Mouse (Mus musculus): Measurements from ENCODE around the gene Scrn2. TPM values are rescaled to one million over a fixed set of nuclear protein-coding genes. Genes with fewer than 3 reads are reported as not detected.

The Scrn2 gene
- polyA plus RNA-seq, 1 experiment from 2014 or later, result 13.7 TPM

GRCm38 (mm10) chr11:97021121-97021765 is 8.5 kb upstream of the Scrn2 start:
- Histone ChIP-seq H3K9ac (no peak overlapping the region), H3K36me3 (no peaks in the 10 kb centered on the region), H3K4me1 (replicated peaks) (peaks cover 39% of the 10 kb centered on the region), H3K9me3 (no peaks in the 10 kb centered on the region), H3K4me3 (peak overlapping the region; percentile 50), H3K4me2 (peak overlapping the region; percentile 73), H3K27ac (replicated peaks) (no peak overlapping the region), H3K27me3 (peaks cover 89% of the 10 kb centered on the region)
- WGBS, result 2% methylated on average over 27 of the region's 27 CpGs
- 0 out of 2 replicates have a peak, but pooled peaks have one; percentile 33 for ATAC-seq (ENCODE audit: low read depth)

- Histone ChIP-seq H3K9ac (peak overlapping the region; percentile 70), H3K4me1 (replicated peaks) (peaks cover 39% of the 10 kb centered on the region), H3K9me3 (no peaks in the 10 kb centered on the region), H3K36me3 (no peaks in the 10 kb centered on the region), H3K4me2 (peak overlapping the region; percentile 73), H3K4me3 (peak overlapping the region; percentile 50), H3K27ac (replicated peaks) (no peak overlapping the region), H3K27me3 (peaks cover 81% of the 10 kb centered on the region)
- ATAC-seq (ENCODE audit: low read depth), result 0 out of 2 replicates have a peak, but pooled peaks have one; percentile 41
- 1% methylated on average over 50 of the region's 50 CpGs for WGBS
These were observed 7.8 kb upstream of the Scrn2 start for GRCm38 (mm10) chr11:97021873-97022484.

DNA sequence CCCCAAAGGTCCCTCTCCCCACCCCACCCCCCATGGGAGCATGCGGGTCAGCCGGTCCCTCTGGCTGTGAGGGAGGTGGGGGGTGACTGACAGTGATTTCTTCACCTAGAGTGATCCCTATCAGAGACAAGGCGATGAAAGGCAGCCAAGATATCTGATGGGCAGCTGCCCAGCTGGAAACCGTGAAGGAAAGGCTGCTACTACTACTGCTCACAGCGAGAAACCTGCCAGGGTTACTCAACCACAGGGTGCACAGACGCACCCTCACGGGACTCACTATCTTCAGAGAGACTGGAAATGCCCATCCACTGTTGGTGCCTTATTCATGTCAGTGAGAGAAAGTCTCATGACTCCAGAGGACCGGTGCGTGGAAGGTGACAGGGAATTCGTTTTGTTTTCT is 4.8 kb upstream of the Scrn2 start:
- ATAC-seq (ENCODE audit: low read depth), result no peak

GRCm38 (mm10) chr11:97025721-97026344 is 3.9 kb upstream of the Scrn2 start:
- Histone ChIP-seq H3K4me1 (replicated peaks) (peaks cover 30% of the 10 kb centered on the region), H3K4me2 (peak overlapping the region; percentile 50), H3K36me3 (no peaks in the 10 kb centered on the region), H3K27me3 (peaks cover 45% of the 10 kb centered on the region), H3K27ac (replicated peaks) (no peak overlapping the region), H3K9me3 (no peaks in the 10 kb centered on the region), H3K4me3 (peak overlapping the region; percentile 18), H3K9ac (peak overlapping the region; percentile 53)
- 2% methylated on average over 17 of the region's 17 CpGs for WGBS
- 0 out of 2 replicates have a peak, but pooled peaks have one; percentile 14 for ATAC-seq (ENCODE audit: low read depth)

More for the DNA sequence above, 4.8 kb upstream of the Scrn2 start:
- Histone ChIP-seq H3K4me3 (no peak overlapping the region), H3K9ac (no peak overlapping the region), H3K27ac (replicated peaks) (no peak overlapping the region), H3K4me1 (replicated peaks) (peaks cover 21% of the 10 kb centered on the region), H3K27me3 (peaks cover 53% of the 10 kb centered on the region), H3K4me2 (no peak overlapping the region), H3K36me3 (no peaks in the 10 kb centered on the region), H3K9me3 (no peaks in the 10 kb centered on the region)
- 29% methylated on average over 10 of the region's 10 CpGs for WGBS

GRCm38 (mm10) chr11:97030426-97030825 is 688 bp downstream of the Scrn2 start:
- peak overlapping the region; percentile 79 for H3K4me2 ChIP-seq
- 27% methylated on average over 15 of the region's 15 CpGs for WGBS
- H3K27ac ChIP-seq (replicated peaks), result peak overlapping the region; percentile 72; the same call in 1 of the 2 replicates
- peaks cover 15% of the 10 kb centered on the region for H3K4me1 ChIP-seq (replicated peaks)
- no peak for ATAC-seq (ENCODE audit: low read depth)
- no peaks in the 10 kb centered on the region for H3K27me3 ChIP-seq
- peak overlapping the region; percentile 57 for H3K4me3 ChIP-seq
- no peaks in the 10 kb centered on the region for H3K9me3 ChIP-seq
- H3K9ac ChIP-seq, result peak overlapping the region; percentile 76
- no peaks in the 10 kb centered on the region for H3K36me3 ChIP-seq

- Histone ChIP-seq H3K27ac (replicated peaks) (no peak overlapping the region), H3K4me1 (replicated peaks) (peaks cover 10% of the 10 kb centered on the region), H3K27me3 (no peaks in the 10 kb centered on the region), H3K4me3 (no peak overlapping the region), H3K9ac (no peak overlapping the region), H3K9me3 (no peaks in the 10 kb centered on the region), H3K4me2 (no peak overlapping the region), H3K36me3 (no peaks in the 10 kb centered on the region)
- no peak for ATAC-seq (ENCODE audit: low read depth)
- WGBS, result 88% methylated on average over 12 of the region's 12 CpGs
These were observed 2.2 kb downstream of the Scrn2 start for GRCm38 (mm10) chr11:97031977-97032376.

- H3K9ac ChIP-seq, result no peak overlapping the region
- ATAC-seq (ENCODE audit: low read depth), result no peak
- peaks cover 10% of the 10 kb centered on the region for H3K4me1 ChIP-seq (replicated peaks)
- no peaks in the 10 kb centered on the region for H3K36me3 ChIP-seq
- H3K27me3 ChIP-seq, result no peaks in the 10 kb centered on the region
- H3K27ac ChIP-seq (replicated peaks), result no peak overlapping the region
- H3K9me3 ChIP-seq, result no peaks in the 10 kb centered on the region
- no peak overlapping the region for H3K4me3 ChIP-seq
- WGBS, result 91% methylated on average over 4 of the region's 4 CpGs
- no peak overlapping the region for H3K4me2 ChIP-seq
These were observed 2.8 kb downstream of the Scrn2 start for GRCm38 (mm10) chr11:97032499-97032898.

GRCm38 (mm10) chr11:97033781-97034180 is 4.0 kb downstream of the Scrn2 start:
- H3K4me2 ChIP-seq, result no peak overlapping the region
- H3K36me3 ChIP-seq, result no peaks in the 10 kb centered on the region
- WGBS, result 98% methylated on average over 4 of the region's 4 CpGs
- ATAC-seq (ENCODE audit: low read depth), result no peak
- no peak overlapping the region for H3K4me3 ChIP-seq
- no peak overlapping the region for H3K27ac ChIP-seq (replicated peaks)
- H3K9ac ChIP-seq, result 0 out of 2 replicates have a peak overlapping the region, but pooled peaks have one; percentile 8
- no peaks in the 10 kb centered on the region for H3K9me3 ChIP-seq
- H3K27me3 ChIP-seq, result no peaks in the 10 kb centered on the region
- peaks cover 10% of the 10 kb centered on the region for H3K4me1 ChIP-seq (replicated peaks)

- H3K27me3 ChIP-seq, result no peaks in the 10 kb centered on the region
- H3K4me2 ChIP-seq, result no peak overlapping the region
- no peak overlapping the region for H3K9ac ChIP-seq
- no peak overlapping the region for H3K4me3 ChIP-seq
- no peak for ATAC-seq (ENCODE audit: low read depth)
- no peaks in the 10 kb centered on the region for H3K36me3 ChIP-seq
- 83% methylated on average over 5 of the region's 5 CpGs for WGBS
- H3K9me3 ChIP-seq, result no peaks in the 10 kb centered on the region
- H3K4me1 ChIP-seq (replicated peaks), result peaks cover 4% of the 10 kb centered on the region; the same call in 1 of the 2 replicates
- no peak overlapping the region for H3K27ac ChIP-seq (replicated peaks)
These were observed 6.4 kb downstream of the Scrn2 start for GRCm38 (mm10) chr11:97036141-97036540.

GRCm38 (mm10) chr11:97038881-97039280 is 9.1 kb downstream of the Scrn2 start:
- Histone ChIP-seq H3K4me1 (replicated peaks) (peaks cover 19% of the 10 kb centered on the region), H3K4me3 (no peak overlapping the region), H3K9ac (no peak overlapping the region; the same call in 1 of the 2 replicates), H3K27ac (replicated peaks) (no peak overlapping the region), H3K9me3 (no peaks in the 10 kb centered on the region), H3K4me2 (no peak overlapping the region), H3K36me3 (no peaks in the 10 kb centered on the region), H3K27me3 (no peaks in the 10 kb centered on the region)
- 73% methylated on average over 7 of the region's 7 CpGs for WGBS
- no peak for ATAC-seq (ENCODE audit: low read depth)

- Histone ChIP-seq H3K27ac (replicated peaks) (no peak overlapping the region), H3K9ac (peak overlapping the region; percentile 58), H3K4me2 (peak overlapping the region; percentile 84), H3K9me3 (no peaks in the 10 kb centered on the region), H3K4me1 (replicated peaks) (peaks cover 19% of the 10 kb centered on the region), H3K27me3 (no peaks in the 10 kb centered on the region), H3K4me3 (peak overlapping the region; percentile 84), H3K36me3 (peaks cover 12% of the 10 kb centered on the region)
- ATAC-seq (ENCODE audit: low read depth), result no peak
- WGBS, result 57% methylated on average over 12 of the region's 12 CpGs
These were observed 10.7 kb downstream of the Scrn2 start for GRCm38 (mm10) chr11:97040301-97041021.
